Mouse (Mus musculus) testis, adult 2 months (tissue): ENCODE measurements around the gene Inava.

Experiments
- CTCF ChIP-seq: fragments of 200-500 bp; IDR thresholded peaks from 2 replicates; pipeline ENCODE4 v1.5.1; 2012; ENCODE audit warnings: low read depth, mild to moderate bottlenecking, inconsistent platforms, low read length, moderate library complexity; ENCODE audit not compliant: control insufficient read depth, insufficient read depth, insufficient replicate concordance
- POLR2A ChIP-seq: fragments of 200-500 bp; IDR thresholded peaks from 2 replicates; pipeline ENCODE4 v1.6.1; 2012; ENCODE audit warnings: low read depth, mild to moderate bottlenecking, inconsistent platforms, low read length, moderate library complexity; ENCODE audit not compliant: control insufficient read depth

- TF ChIP-seq POLR2A (no peak), CTCF (no peak)
Observed at GRCm38 (mm10) chr1:136178741-136179140, 55.3 kb downstream of the Inava start.
